Mouse (Mus musculus): ENCODE results near the gene Arih2.

DNA sequence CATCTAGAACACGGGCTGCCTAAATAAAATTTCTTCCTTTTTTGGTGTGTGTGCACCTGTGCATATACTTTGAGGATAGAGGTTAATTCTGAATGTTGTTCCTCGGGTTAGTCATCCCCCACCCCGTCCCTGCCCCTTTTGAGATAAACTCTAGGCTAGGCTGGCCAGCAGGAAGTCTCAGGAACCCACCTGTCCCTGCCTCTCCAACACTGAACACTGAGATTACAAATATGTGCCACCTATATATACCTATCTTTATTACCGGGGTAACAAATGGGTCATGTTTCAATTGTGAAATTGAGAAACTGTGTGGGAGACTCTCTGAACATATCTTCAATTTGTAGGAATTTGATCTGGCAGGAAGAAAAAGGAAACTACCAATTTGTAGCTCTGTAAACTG is 40.3 kb downstream of the Arih2 start:
- TF ChIP-seq E2F4 (IDR thresholded peaks at IDR 0.05; ENCODE audit: insufficient read depth) (no peak), POLR2A (IDR thresholded peaks at IDR 0.05; ENCODE audit: insufficient read length, low read depth) (no peak)

Data from myocyte (in vitro differentiated cells).